Mouse (Mus musculus) kidney, embryonic 14.5 days (tissue): ENCODE results near the gene Sez6. TPM values are rescaled to one million over a fixed set of nuclear protein-coding genes. Genes with fewer than 3 reads are reported as not detected.
A peak's percentile ranks its signal among the peaks of the same experiment; 100 is the strongest.

Experiments used
- ATAC-seq: fragments of 200-750 bp; cut with Nextera tagmentation; 2 replicates; pipeline ENCODE4 v1.8.0; 2017; ENCODE audit warnings: moderate number of reproducible peaks, mild to moderate bottlenecking, moderate TSS enrichment, moderate library complexity; ENCODE audit not compliant: low FRiP score, low TSS enrichment
- H3K27ac ChIP-seq: fragments of 300-500 bp; sonication (generic); 2 replicates; pipeline ENCODE4 v1.5.1; 2014; ENCODE audit warnings: low read depth, mild to moderate bottlenecking, low read length, moderate library complexity, mixed read lengths
- H3K27me3 ChIP-seq: fragments of 300-500 bp; sonication (generic); 2 replicates; pipeline ENCODE4 v1.6.1; 2014; ENCODE audit warnings: mild to moderate bottlenecking, low read length; ENCODE audit not compliant: control insufficient read depth, insufficient read depth
- H3K36me3 ChIP-seq: fragments of 300-500 bp; sonication (generic); 2 replicates; pipeline ENCODE4 v1.6.1; 2014; ENCODE audit warnings: low read length, mixed read lengths; ENCODE audit not compliant: control insufficient read depth, insufficient read depth
- H3K4me1 ChIP-seq: fragments of 300-500 bp; sonication (generic); 2 replicates; pipeline ENCODE4 v1.6.1; 2014; ENCODE audit warnings: low read length, mixed read lengths; ENCODE audit not compliant: control insufficient read depth, insufficient read depth
- H3K4me2 ChIP-seq: fragments of 300-500 bp; sonication (generic); replicated peaks from 2 replicates; pipeline ENCODE4 v1.6.1; 2014; ENCODE audit warnings: low read depth, mild to moderate bottlenecking, low read length
- H3K4me3 ChIP-seq: fragments of 300-500 bp; sonication (generic); 2 replicates; pipeline ENCODE4 v1.5.1; 2014; ENCODE audit warnings: mild to moderate bottlenecking, low read length
- H3K9ac ChIP-seq: fragments of 300-500 bp; sonication (generic); 2 replicates; pipeline ENCODE4 v1.6.1; 2014; ENCODE audit warnings: low read depth, mild to moderate bottlenecking, low read length, moderate library complexity
- H3K9me3 ChIP-seq: fragments of 300-500 bp; sonication (generic); 2 replicates; pipeline ENCODE4 v1.6.1; 2016; ENCODE audit warnings: low read length; ENCODE audit not compliant: control insufficient read depth
- WGBS: fragments of 180-500 bp; shearing (Covaris S2); extraction: QIAGEN DNeasy Blood & Tissue Kit; methylation state at CpG from one replicate; pipeline ENCODE4 v1.1.7; 2014; 5-methylcytosine and 5-hydroxymethylcytosine counted together
- polyA plus RNA-seq: library from polyadenylated mRNA; unstranded; fragments of >200 nt; fragmentation: Nextera tagmentation; extraction: Ambion mirVana; gene quantifications from 2 replicates; pipeline ENCODE4 v1.2.1, GENCODE M21; 2014

The Sez6 gene
- polyA plus RNA-seq, 1 experiment from 2014 or later, result not detected

- Histone ChIP-seq H3K4me3 (peak overlapping the region; percentile 100), H3K9ac (peak overlapping the region; percentile 98), H3K9me3 (no peaks in the 10 kb centered on the region), H3K4me2 (peak overlapping the region; percentile 78), H3K36me3 (peaks cover 34% of the 10 kb centered on the region), H3K4me1 (peaks cover 14% of the 10 kb centered on the region; the same call in 1 of the 2 replicates), H3K27ac (peak overlapping the region; percentile 94), H3K27me3 (no peaks in the 10 kb centered on the region)
- no peak for ATAC-seq
- under 1% methylated on average over 13 of the region's 13 CpGs for WGBS
Observed at GRCm38 (mm10) chr11:77984836-77985231, 54.2 kb downstream of the Sez6 start.

GRCm38 (mm10) chr11:77985541-77986065 is 55.0 kb downstream of the Sez6 start:
- Histone ChIP-seq H3K9me3 (no peaks in the 10 kb centered on the region), H3K4me1 (peaks cover 14% of the 10 kb centered on the region; the same call in 1 of the 2 replicates), H3K27ac (peak overlapping the region; percentile 94; the same call in 1 of the 2 replicates), H3K4me3 (peak overlapping the region; percentile 100), H3K4me2 (peak overlapping the region; percentile 78), H3K9ac (peak overlapping the region; percentile 98; the same call in 1 of the 2 replicates), H3K36me3 (peaks cover 39% of the 10 kb centered on the region), H3K27me3 (no peaks in the 10 kb centered on the region)
- WGBS, result 78% methylated on average over 3 of the region's 3 CpGs
- no peak for ATAC-seq

DNA sequence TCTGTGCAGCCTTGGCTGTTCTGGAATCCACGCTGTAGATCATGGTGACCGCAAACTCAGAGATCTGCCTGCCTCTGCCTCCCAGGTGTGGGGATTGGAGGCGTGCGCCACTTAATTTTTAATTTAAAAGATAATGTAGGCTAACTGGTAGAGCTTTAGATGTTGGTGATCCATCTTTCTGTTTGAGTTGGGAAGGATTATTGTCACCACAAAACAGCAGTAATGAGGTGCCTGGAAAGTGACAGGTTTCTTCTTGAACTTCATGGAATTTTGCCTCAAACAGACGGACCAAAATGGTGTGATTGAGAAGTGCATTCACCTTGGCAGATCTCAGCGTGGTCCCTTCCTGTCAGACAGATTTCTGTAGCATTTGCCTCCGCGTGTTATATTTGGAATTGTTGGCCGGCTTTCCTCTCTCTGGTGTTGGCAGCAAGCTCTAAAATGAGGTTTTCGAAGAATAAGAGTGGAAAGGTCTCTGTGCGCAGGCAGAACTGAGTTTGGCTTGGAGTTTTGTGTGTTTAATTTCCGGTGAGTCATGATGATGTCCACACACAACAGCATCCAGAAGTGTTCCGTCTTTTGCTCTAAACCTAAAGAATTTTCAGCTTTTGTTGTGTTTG is 58.6 kb downstream of the Sez6 start:
- H3K36me3 ChIP-seq, result peaks cover 56% of the 10 kb centered on the region
- no peak overlapping the region for H3K27ac ChIP-seq
- H3K9ac ChIP-seq, result no peak overlapping the region
- no peak overlapping the region for H3K4me3 ChIP-seq
- no peak for ATAC-seq
- no peaks in the 10 kb centered on the region for H3K9me3 ChIP-seq
- 95% methylated on average over 13 of the region's 13 CpGs for WGBS
- H3K27me3 ChIP-seq, result no peaks in the 10 kb centered on the region
- no peak overlapping the region for H3K4me2 ChIP-seq
- peaks cover 11% of the 10 kb centered on the region; the same call in 1 of the 2 replicates for H3K4me1 ChIP-seq

DNA sequence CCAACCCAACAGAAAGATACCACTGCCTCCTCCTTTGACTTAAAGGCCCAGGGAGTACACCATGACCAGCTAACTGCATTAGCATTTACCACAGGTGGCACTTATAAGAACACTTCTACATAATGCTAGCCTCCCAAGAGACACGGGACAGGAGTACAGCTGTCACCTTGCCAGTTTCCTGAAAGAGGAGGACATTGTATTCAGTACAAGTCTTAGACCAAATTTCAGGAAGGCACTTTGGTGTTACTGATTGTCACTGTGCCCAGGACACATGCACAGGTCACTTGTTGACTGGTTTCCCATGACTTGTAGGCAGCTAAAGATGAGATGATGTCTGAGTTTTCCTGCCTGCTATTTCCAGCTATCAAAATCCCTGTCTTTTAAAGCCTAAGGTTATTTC is 65.0 kb downstream of the Sez6 start:
- Histone ChIP-seq H3K27ac (no peak overlapping the region), H3K4me1 (no peaks in the 10 kb centered on the region), H3K36me3 (peaks cover 29% of the 10 kb centered on the region; the same call in 1 of the 2 replicates), H3K9ac (no peak overlapping the region), H3K4me2 (no peak overlapping the region), H3K9me3 (no peaks in the 10 kb centered on the region), H3K27me3 (no peaks in the 10 kb centered on the region), H3K4me3 (no peak overlapping the region)
- 91% methylated on average over 1 of the region's 1 CpGs for WGBS
- ATAC-seq, result no peak

GRCm38 (mm10) chr11:78006446-78006845 is 75.8 kb downstream of the Sez6 start:
- 95% methylated on average over 5 of the region's 5 CpGs for WGBS
- H3K36me3 ChIP-seq, result peaks cover 61% of the 10 kb centered on the region
- no peak overlapping the region for H3K9ac ChIP-seq

DNA sequence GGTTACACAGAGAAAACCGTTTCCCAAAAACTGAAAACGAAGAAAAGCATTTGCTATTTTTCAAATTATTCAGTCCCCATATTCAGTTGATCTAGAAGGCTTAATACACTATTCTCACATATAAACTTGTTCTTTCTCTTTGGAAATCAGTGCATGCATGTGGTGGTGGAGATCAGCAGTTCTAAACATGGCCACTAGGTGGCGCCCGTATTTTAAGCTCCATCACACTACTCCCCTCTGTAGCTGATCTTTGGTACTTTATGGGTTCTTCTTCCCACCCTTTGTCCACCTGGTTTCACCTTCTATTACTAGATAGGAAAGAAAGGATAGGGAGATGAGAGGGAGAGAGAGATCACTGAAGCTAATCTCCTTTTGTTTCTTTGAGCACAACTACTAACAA is 89.1 kb downstream of the Sez6 start:
- H3K4me1 ChIP-seq, result no peaks in the 10 kb centered on the region
- no peak overlapping the region for H3K27ac ChIP-seq
- no peaks in the 10 kb centered on the region for H3K27me3 ChIP-seq
- H3K9me3 ChIP-seq, result no peaks in the 10 kb centered on the region
- no peak overlapping the region for H3K4me2 ChIP-seq
- no peak overlapping the region for H3K4me3 ChIP-seq
- no peak overlapping the region for H3K9ac ChIP-seq
- H3K36me3 ChIP-seq, result peaks cover 90% of the 10 kb centered on the region
- no peak for ATAC-seq
- 23% methylated on average over 4 of the region's 4 CpGs for WGBS

More at GRCm38 (mm10) chr11:78006446-78006845, 75.8 kb downstream of the Sez6 start:
- Histone ChIP-seq H3K4me3 (no peak overlapping the region), H3K4me1 (no peaks in the 10 kb centered on the region), H3K9me3 (no peaks in the 10 kb centered on the region), H3K27me3 (no peaks in the 10 kb centered on the region), H3K4me2 (no peak overlapping the region), H3K27ac (no peak overlapping the region)
- no peak for ATAC-seq

GRCm38 (mm10) chr11:78023607-78024006 is 93.0 kb downstream of the Sez6 start:
- H3K36me3 ChIP-seq, result peaks cover 89% of the 10 kb centered on the region
- ATAC-seq, result no peak
- no peak overlapping the region for H3K9ac ChIP-seq
- no peaks in the 10 kb centered on the region for H3K4me1 ChIP-seq
- 90% methylated on average over 8 of the region's 8 CpGs for WGBS
- H3K27ac ChIP-seq, result no peak overlapping the region
- no peaks in the 10 kb centered on the region for H3K27me3 ChIP-seq
- no peak overlapping the region for H3K4me3 ChIP-seq
- no peaks in the 10 kb centered on the region for H3K9me3 ChIP-seq
- no peak overlapping the region for H3K4me2 ChIP-seq

Other genes with a start within 250 kb of the Sez6 start
- 9.2 and 9.7 TPM in 2 replicates for gene Nufip2, start 244.6 kb upstream of the Sez6 start, polyA plus RNA-seq
- gene Cryba1, start 205.5 kb upstream of the Sez6 start, polyA plus RNA-seq, result not detected in 2 replicates
- gene Myo18a, start 167.6 kb upstream of the Sez6 start, polyA plus RNA-seq, result 19.1 and 21.1 TPM in 2 replicates
- 0.92 and 1.4 TPM in 2 replicates for gene Gm10277, start 143.1 kb upstream of the Sez6 start, polyA plus RNA-seq
- 3.2 and 6.2 TPM in 2 replicates for gene Pipox, start 36.7 kb upstream of the Sez6 start, polyA plus RNA-seq
- gene Phf12, start 52.0 kb downstream of the Sez6 start, polyA plus RNA-seq, result 16.1 and 22.6 TPM in 2 replicates
- 20.3 and 20.4 TPM in 2 replicates for gene Dhrs13, start 101.5 kb downstream of the Sez6 start, polyA plus RNA-seq
- 25.6 and 45.7 TPM in 2 replicates for gene Flot2, start 107.1 kb downstream of the Sez6 start, polyA plus RNA-seq
- gene Eral1, start 149.6 kb downstream of the Sez6 start, polyA plus RNA-seq, result 35.2 and 40.1 TPM in 2 replicates
- gene Fam222b, start 163.9 kb downstream of the Sez6 start, polyA plus RNA-seq, result 15.3 and 16.9 TPM in 2 replicates
- gene Traf4, start 234.8 kb downstream of the Sez6 start, polyA plus RNA-seq, result 68.2 and 111 TPM in 2 replicates
- 15.8 and 20.6 TPM in 2 replicates for gene Nek8, start 245.9 kb downstream of the Sez6 start, polyA plus RNA-seq
- gene Tlcd1, start 245.9 kb downstream of the Sez6 start, polyA plus RNA-seq, result 23.1 and 28.1 TPM in 2 replicates